Mouse (Mus musculus): ENCODE results near the gene Catsper3. TPM values are rescaled to one million over a fixed set of nuclear protein-coding genes. Genes with fewer than 3 reads are reported as not detected.

Gene Catsper3
- total RNA-seq, 2 experiments from 2014 or later: not detected

DNA sequence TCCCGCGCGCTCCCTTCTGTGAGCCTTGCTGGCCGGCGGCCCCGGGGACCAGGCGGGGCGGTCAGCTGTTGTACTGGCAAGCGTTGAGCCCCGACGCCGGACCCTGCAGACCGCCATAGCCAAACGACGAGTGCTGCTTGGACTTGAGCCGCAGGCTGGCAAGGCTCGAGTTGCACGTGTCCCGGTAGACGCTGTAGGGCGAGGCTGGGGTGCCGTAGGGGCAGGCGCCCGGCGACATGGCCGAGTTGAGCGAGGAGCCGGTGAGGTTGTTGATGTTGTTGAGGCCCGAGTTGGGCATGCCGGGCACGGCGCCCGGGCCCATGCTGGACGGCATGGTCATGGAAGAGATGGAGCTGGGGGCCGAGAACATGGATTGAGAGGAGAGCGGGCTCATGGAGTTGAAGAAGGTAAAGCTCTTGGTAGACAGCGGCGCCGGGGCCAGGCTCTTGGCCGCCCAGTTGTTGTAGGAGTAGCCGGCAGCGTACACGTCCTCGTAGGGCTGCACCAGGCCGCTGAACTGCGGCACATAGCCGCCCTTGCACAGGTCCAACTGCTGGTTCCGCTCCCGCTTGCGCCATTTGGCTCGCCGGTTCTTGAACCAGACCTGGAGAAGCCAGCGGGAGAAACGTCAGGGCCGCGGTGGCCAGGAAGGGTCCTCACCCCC, 41.8 kb downstream of the Catsper3 start:
- ATAC-seq (replicated peaks; ENCODE audit: low FRiP score, poor library complexity, severe bottlenecking): no peak

- no peak for ATAC-seq (replicated peaks; ENCODE audit: low FRiP score, poor library complexity, severe bottlenecking)
Measured at GRCm38 (mm10) chr13:55826796-55827678, 42.7 kb downstream of the Catsper3 start.

DNA sequence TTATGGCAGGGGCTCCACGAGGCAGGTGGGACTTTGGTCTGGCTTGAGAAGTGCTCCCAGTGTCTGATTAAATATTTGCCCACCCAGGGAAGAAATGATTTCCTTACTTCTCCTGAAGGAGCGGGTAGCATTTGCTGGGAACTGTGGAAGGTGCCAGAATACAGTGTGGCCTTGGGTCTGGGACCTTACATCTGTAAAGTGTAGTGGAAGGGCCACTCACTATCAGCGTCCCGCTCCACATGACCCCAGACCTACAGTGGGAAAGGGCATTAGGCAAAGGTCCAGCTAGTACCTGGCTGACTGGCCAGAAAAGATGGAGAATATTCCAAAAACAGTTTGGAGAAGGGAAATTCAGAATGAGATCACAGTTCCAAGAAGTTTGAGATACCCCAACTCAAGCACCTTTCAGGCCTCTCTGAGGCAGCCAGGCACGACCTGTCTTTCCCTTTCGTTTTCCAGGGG, 43.3 kb downstream of the Catsper3 start:
- no peak for ATAC-seq (replicated peaks; ENCODE audit: low FRiP score, poor library complexity, severe bottlenecking)

GRCm38 (mm10) chr13:55828141-55829017, 44.0 kb downstream of the Catsper3 start:
- ATAC-seq (replicated peaks; ENCODE audit: low FRiP score, poor library complexity, severe bottlenecking): no peak

DNA sequence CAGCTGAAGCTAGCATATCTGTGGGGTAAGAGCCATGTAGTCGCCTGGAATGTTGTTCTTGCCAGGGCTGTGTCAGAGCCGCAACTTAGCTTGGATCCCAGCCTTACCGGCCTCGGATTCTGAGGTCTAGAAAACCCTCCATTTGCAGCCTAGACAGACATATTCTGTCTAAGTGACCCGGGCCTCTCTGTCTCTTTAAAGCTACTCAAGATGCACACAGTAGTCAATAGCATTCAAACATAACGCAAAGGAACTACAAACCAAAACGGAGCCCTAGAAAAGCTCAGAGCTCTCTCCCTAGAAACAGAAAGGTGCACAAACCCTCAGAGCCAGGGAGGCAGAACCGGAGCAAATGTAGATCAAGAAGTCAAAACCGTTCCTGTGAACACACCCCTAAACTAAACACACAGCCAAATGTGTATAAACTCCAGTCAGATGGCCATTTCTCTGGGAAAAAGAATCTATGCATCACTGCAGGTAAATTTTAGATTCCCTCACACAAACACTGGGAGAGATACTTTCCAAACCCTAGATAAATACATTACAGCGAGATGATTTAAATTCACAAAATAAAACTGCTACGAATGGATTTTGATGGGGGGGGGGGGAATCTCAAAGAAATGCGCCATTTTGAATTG, 44.8 kb downstream of the Catsper3 start:
- ATAC-seq (replicated peaks; ENCODE audit: low FRiP score, poor library complexity, severe bottlenecking): no peak

- no peak for ATAC-seq (replicated peaks; ENCODE audit: low FRiP score, poor library complexity, severe bottlenecking)
Measured at GRCm38 (mm10) chr13:55830081-55830832, 45.9 kb downstream of the Catsper3 start.

DNA sequence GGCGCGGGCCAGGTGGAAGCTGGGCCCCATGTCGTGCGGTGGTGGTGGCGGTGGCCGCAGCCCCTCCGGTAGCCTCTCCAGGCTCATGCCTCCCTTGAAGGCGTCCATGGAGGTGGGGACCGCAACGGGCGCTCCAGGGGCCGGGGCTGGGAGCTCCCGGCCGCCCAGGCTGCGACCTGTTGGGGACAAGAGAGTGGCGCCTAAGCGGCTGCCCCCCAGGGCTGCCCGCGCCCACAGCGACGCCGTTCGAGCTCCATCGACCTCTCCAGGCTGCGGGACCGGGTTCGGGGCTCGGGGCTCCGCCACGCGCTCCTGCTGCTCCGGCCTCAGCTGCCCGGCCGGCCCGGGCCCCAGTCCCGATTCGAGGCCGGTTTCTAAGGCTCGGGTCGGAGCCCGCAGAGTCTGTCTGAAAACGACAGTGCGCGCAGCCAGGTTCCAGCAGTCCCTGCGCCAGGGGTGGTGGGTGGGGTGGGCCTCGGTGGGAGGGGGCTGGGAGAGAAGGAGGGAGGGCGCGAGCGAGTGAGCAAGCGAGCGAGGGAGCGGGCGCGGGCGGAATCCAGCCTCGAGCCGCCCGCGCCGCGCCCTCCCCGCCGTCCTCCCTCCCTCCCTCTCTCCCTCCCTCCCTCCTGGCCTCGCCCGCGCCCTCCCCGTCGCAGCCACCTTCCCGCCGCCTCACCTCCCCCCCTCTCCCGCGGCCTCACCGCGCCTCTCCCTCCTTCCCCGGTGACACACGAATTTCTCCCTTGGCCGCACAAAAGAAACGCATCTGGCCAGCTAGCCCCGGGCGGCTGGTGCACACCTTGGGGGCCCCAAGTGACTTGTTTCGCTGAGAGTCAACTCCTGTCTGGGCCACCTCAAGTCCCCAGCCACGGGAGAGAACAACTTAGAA, 46.7 kb downstream of the Catsper3 start:
- ATAC-seq (replicated peaks; ENCODE audit: low FRiP score, poor library complexity, severe bottlenecking): no peak

DNA sequence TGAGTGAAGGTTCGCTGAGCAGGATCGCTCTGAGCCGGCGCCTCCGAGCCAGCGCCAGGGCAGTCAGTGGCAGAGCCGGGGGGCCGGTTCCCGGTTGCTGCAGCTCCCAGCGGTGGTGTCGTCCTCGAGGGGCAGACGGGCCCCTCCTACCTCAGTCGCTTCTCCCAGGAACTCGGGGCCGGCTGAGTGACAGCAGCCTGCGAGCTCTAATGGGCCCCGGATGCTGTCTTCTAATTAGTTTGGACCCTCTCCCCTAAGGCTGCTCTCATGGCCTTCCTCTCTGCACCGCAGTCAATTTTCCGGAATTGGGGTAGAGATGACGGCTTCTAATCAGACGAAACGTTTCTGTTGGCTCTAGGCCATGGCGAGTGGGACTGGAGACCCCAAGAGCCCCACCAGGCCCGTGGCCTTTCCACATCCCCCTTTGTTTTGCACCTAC, 47.4 kb downstream of the Catsper3 start:
- ATAC-seq (replicated peaks; ENCODE audit: low FRiP score, poor library complexity, severe bottlenecking): no peak

DNA sequence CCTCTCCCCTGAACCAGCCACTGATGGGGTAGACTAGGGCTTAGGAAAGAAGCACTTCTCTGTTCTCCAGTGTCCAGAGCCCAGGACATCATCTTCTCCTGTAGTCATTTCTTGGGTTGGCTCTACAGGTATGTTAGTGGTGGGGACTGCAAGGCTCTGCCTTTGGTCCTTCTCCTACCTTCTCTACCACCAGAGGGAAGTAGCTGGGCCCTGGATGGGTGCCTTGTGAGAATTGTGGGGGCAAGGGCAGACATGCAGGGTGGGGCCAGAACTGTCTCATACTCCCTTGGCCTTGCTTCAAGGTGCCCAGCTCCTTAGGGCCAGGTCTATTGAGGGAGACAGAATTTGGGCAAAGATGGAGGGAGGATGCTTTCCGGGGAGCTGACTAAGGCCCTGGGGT, 48.2 kb downstream of the Catsper3 start:
- no peak for ATAC-seq (replicated peaks; ENCODE audit: low FRiP score, poor library complexity, severe bottlenecking)

DNA sequence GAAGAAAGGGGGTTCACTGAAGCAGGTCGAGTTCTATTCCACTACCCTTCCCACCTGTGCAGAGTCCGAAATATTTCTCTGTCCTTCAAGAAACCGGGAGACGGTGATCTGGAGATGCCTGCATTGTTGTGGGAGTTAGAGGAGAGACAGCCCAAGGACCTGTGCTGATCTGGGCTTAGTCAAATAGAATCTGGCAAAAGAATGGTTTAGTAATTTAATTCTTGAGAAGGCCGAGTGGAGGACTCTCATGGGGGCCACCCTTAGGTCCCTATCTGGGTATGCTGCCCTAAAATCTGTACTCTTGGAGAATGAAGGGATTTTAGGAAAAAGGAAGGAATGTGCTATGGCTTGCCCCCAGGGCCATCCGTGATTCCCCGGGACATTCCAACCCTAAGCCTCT, 49.6 kb downstream of the Catsper3 start:
- no peak for ATAC-seq (replicated peaks; ENCODE audit: low FRiP score, poor library complexity, severe bottlenecking)

DNA sequence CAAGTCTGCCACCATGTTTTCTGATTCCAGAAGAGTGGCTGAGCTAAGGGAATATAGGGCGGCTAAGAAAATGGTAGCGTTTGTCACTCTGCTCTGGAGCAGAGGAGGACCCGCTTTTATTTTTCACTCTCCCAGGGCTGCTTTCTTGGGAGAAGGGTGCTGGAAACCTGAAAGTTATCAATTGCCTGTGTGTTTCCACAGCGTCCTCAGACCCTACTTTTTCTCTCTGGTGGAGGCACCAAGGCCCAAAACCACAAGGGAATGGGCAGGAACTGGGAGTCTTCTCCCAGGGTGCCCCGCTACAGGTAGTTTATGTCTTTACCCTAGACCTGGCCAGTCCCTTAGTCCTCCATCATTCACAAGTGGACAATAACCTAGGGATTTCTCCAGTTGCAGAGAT, 50.3 kb downstream of the Catsper3 start:
- no peak for ATAC-seq (replicated peaks; ENCODE audit: low FRiP score, poor library complexity, severe bottlenecking)

GRCm38 (mm10) chr13:55835548-55836097, 51.3 kb downstream of the Catsper3 start:
- ATAC-seq (replicated peaks; ENCODE audit: low FRiP score, poor library complexity, severe bottlenecking): no peak

DNA sequence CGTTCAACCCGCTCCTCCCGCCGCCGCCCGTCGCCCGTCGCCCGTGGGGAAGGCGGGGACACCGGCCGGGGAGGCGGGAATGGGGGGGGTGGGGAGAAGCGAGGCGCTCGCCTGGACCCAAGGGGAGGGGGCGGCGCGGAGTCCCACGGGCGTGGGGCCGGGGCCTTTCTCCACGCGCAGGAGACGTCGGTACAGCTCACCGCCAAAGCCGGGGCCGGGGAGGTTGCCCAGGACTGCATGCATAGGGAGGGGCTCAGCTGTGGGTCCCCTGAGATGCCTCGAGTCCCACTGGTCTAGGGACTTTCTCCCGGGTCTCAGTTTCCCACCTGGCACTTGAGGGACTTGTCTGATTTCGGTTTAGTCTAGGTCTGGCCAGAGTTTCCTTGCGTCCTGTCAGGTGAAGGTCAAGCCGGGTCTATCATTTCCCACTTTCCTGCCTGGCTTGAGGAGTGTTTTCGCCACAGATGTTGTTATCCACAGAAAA, 51.8 kb downstream of the Catsper3 start, which contains the start of gene Pitx1:
Gene Pitx1 (minus strand): TSS at position 51 of the 484 bp plus-strand sequence.
- ATAC-seq (replicated peaks; ENCODE audit: low FRiP score, poor library complexity, severe bottlenecking): no peak

GRCm38 (mm10) chr13:55836786-55837780, 52.7 kb downstream of the Catsper3 start:
- no peak for ATAC-seq (replicated peaks; ENCODE audit: low FRiP score, poor library complexity, severe bottlenecking)

DNA sequence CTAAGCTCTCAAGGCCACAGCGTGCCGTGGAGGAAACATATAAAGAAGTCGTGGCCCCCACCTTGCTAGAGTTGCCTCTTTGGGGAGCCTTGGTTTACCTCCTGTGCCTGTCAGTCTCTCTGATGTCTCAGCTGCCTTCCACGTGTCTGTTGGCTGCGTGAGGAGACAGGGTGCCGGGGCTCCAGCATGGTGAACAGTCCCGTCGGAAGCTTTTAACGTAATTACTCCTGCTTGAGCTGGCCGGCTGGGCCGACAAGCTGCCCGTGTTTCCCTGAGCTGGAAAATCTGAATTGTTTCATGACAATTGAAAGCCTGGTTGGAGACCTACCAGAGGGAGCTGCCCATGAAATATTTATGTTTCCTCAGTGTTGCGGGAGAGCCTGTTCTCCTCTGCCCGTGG, 55.9 kb downstream of the Catsper3 start:
- no peak for ATAC-seq (replicated peaks; ENCODE audit: low FRiP score, poor library complexity, severe bottlenecking)

DNA sequence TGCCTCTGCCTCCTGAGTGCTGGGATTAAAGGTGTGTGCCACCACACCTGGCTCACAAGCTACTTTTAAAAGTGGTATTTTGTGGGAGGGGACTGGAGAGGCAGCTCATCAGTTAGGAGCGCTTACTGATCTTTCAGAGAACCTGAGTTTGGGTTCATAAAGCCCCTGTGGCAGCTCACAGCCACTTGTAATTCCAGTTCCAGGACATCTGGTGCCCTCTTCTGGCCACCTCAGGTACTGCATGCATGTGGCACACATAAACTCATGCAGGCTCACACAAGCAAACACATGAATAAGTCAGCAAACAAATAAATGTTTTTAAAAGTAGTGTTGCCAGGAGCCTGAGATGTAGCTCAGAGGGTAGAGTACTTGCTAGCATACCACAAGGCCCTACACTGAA, 59.3 kb downstream of the Catsper3 start:
- ATAC-seq (replicated peaks; ENCODE audit: low FRiP score, poor library complexity, severe bottlenecking): no peak
